Mouse (Mus musculus) midbrain, embryonic 15.5 days (tissue): ENCODE results near the gene Pmpca. TPM values are rescaled to one million over a fixed set of nuclear protein-coding genes. Genes with fewer than 3 reads are reported as not detected.
A peak's percentile ranks its signal among the peaks of the same experiment; 100 is the strongest.
"Not testable (repeated sequence)": the region's sequence is repeated elsewhere in the genome, so short reads cannot be mapped to it uniquely, and the experiment has no call there.

Experiments used
- ATAC-seq: fragments of 200-750 bp; cut with Nextera tagmentation; replicated peaks from 2 replicates; pipeline ENCODE4 v1.8.0; 2017; ENCODE audit warnings: moderate TSS enrichment
- H3K27ac ChIP-seq: fragments of 300-500 bp; sonication (generic); 2 replicates; pipeline ENCODE4 v1.5.1; 2015; ENCODE audit warnings: mild to moderate bottlenecking, inconsistent platforms
- H3K27me3 ChIP-seq: fragments of 300-500 bp; sonication (generic); replicated peaks from 2 replicates; pipeline ENCODE4 v1.6.1; 2015; ENCODE audit warnings: inconsistent platforms
- H3K36me3 ChIP-seq: fragments of 300-500 bp; sonication (generic); replicated peaks from 2 replicates; pipeline ENCODE4 v1.6.1; 2015; ENCODE audit warnings: inconsistent platforms
- H3K4me1 ChIP-seq: fragments of 300-500 bp; sonication (generic); 2 replicates; pipeline ENCODE4 v1.6.1; 2015; ENCODE audit warnings: inconsistent platforms
- H3K4me2 ChIP-seq: fragments of 300-500 bp; sonication (generic); 2 replicates; pipeline ENCODE4 v1.6.1; 2015; ENCODE audit warnings: inconsistent platforms, mild to moderate bottlenecking, moderate library complexity
- H3K4me3 ChIP-seq: fragments of 300-500 bp; sonication (generic); 2 replicates; pipeline ENCODE4 v1.5.1; 2015; ENCODE audit warnings: mild to moderate bottlenecking, inconsistent platforms
- H3K9ac ChIP-seq: fragments of 300-500 bp; sonication (generic); 2 replicates; pipeline ENCODE4 v1.6.1; 2015; ENCODE audit warnings: mild to moderate bottlenecking, inconsistent platforms
- H3K9me3 ChIP-seq: fragments of 300-500 bp; sonication (generic); 2 replicates; pipeline ENCODE4 v1.6.1; 2016; ENCODE audit warnings: inconsistent platforms
- WGBS: fragments of 180-500 bp; shearing (Covaris S2); methylation state at CpG from one replicate; pipeline ENCODE4 v1.1.7; 2015; ENCODE audit warnings: mixed read lengths; 5-methylcytosine and 5-hydroxymethylcytosine counted together
- polyA plus RNA-seq: library from polyadenylated mRNA; unstranded; fragments of >200 nt; fragmentation: Nextera tagmentation; extraction: Ambion mirVana; gene quantifications from 2 replicates; pipeline ENCODE4 v1.2.1, GENCODE M21; 2015

Gene Pmpca
- polyA plus RNA-seq, 1 experiment from 2014 or later = 97.6 TPM

DNA sequence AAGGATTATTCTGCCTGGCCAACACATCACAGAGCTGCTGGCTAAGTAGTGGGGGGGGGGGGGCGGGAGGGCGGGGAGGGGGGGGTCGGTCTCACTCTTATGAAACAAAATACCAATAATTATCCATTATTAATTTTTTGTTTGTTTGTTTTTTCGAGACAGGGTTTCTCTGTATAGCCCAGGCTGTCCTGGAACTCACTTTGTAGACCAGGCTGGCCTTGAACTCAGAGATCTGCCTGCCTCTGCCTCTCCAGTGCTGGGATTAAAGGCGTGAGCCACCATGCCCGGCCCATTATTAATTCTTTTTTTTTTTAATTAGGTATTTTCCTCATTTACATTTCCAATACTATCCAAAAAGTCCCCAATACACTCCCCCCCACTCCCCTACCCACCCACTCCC is 8.3 kb upstream of the Pmpca start:
- H3K27me3 ChIP-seq, H3K9me3 ChIP-seq: not testable (repeated sequence)
- Histone ChIP-seq H3K36me3 (peaks cover 56% of the 10 kb centered on the region), H3K4me3 (peak overlapping the region; percentile 87), H3K9ac (peak overlapping the region; percentile 84), H3K4me1 (peaks cover 23% of the 10 kb centered on the region), H3K27ac (peak overlapping the region; percentile 64), H3K4me2 (peak overlapping the region; percentile 99)
- 32% methylated on average over 6 of the region's 6 CpGs for WGBS
- peak; percentile 48 for ATAC-seq

DNA sequence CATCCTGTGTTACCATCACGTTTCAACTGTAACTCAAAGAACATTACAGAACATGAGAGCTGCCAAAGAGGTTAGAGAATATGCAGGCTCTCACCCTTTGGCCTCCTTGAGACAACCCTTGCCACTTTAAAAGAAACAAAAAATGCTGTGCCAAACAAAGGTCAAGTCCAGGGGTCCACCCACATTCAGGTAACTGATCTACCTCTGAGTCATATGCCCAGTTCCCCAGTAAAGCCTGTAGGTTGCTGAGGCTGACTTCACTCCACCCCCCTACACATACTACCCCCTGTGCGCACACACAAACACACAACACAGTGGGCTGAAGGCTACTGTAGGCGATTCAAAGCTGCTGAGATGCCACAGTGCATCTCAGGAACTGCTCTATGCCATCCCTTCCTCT is 1.4 kb upstream of the Pmpca start:
- no peak overlapping the region for H3K27ac ChIP-seq
- no peaks in the 10 kb centered on the region for H3K27me3 ChIP-seq
- H3K36me3 ChIP-seq = peaks cover 56% of the 10 kb centered on the region
- 93% methylated on average over 3 of the region's 3 CpGs for WGBS
- ATAC-seq = no peak
- peak overlapping the region; percentile 96 for H3K4me2 ChIP-seq
- peak overlapping the region; percentile 86 for H3K4me3 ChIP-seq
- no peak overlapping the region for H3K9ac ChIP-seq
- H3K4me1 ChIP-seq = peaks cover 23% of the 10 kb centered on the region
- no peaks in the 10 kb centered on the region for H3K9me3 ChIP-seq

DNA sequence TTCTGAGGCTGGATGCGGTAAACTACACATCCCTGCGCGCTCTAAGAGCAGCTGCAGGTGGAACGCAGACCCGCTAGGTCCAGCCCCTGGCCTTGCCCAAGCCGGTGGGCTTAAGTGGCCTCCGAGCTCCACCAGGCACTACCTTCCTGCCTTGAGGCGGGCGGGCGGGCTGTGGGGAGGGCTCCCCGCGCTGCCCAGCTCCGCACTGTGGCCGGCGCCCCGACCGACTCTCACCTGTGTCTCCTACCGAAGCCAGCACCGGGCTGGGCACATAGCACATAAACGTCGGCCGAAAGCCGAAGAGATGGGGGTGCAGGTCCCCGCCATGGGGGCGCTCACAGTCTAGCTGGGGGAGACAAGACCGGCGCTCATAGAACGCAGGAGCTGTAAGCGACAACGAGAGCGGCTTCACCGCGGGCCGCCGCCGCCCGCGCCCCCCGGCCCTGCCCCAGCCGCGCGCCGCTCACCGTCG is 421 bp upstream of the Pmpca start:
- Histone ChIP-seq H3K4me2 (peak overlapping the region; percentile 96), H3K4me1 (peaks cover 23% of the 10 kb centered on the region), H3K4me3 (peak overlapping the region; percentile 86), H3K36me3 (peaks cover 59% of the 10 kb centered on the region), H3K27ac (peak overlapping the region; percentile 77), H3K9ac (peak overlapping the region; percentile 90), H3K27me3 (no peaks in the 10 kb centered on the region), H3K9me3 (no peaks in the 10 kb centered on the region)
- WGBS = under 1% methylated on average over 45 of the region's 45 CpGs
- peak; percentile 59 for ATAC-seq

DNA sequence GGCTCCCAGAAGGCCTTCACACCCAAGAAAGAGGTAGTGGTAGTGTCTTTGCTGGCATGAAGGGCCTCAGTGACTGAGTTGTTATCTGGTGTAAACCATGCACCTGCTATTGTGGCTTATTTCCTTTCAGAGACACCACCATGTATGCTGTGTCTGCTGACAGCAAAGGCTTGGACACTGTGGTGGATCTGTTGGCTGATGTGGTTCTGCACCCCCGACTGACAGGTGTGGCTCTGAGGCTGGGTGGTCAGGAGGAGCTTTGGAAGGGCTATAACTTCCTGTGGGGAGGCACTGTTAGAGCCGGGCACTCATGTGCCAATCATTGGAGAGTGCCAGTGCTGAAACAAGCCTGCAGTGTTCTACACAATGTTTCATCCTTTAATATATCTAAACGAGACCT is 1.8 kb downstream of the Pmpca start:
- H3K27me3 ChIP-seq = no peaks in the 10 kb centered on the region
- no peak overlapping the region for H3K9ac ChIP-seq
- no peaks in the 10 kb centered on the region for H3K9me3 ChIP-seq
- peaks cover 23% of the 10 kb centered on the region for H3K4me1 ChIP-seq
- H3K4me2 ChIP-seq = peak overlapping the region; percentile 5; the same call in 1 of the 2 replicates
- H3K4me3 ChIP-seq = no peak overlapping the region
- 89% methylated on average over 3 of the region's 3 CpGs for WGBS
- ATAC-seq = no peak
- no peak overlapping the region for H3K27ac ChIP-seq
- H3K36me3 ChIP-seq = peaks cover 60% of the 10 kb centered on the region

DNA sequence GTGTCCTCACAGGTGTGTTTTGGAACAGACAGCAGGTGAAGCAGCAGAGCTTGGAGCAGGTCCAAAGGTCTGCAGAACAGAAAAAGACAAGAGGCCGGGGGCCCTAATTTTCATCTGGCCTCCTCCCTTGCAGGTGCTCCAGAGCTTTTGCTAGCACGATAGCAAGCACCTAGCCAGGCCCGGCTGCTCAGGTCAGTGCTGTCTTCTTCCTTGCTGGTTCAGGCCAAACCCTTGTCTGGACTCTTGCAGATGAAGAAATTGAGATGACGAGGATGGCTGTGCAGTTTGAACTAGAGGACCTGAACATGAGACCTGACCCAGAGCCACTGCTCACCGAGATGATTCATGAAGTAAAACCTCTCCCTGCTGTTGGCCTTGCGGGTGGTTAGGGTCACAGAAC is 2.5 kb downstream of the Pmpca start:
- 91% methylated on average over 6 of the region's 6 CpGs for WGBS
- no peak for ATAC-seq
- H3K9ac ChIP-seq = no peak overlapping the region

DNA sequence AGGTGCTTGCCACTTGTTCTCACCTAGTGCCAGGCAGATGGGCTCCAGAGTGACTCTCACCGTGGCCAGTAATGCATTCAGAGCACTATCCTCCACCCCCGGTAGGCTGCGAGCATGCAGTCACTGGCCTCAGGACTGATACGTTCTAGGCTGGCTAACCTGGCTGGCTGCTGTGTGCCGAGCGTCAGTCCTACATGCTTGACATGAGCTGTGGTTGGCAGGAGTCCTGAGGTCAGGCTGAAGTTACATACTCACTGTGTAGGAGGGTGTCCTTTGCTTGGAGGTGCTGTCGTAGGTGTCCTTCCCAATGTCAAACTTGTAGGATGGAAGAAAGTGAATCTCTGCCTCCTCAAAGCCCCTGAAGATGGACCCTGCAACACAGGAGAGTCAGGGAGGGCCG is 9.8 kb downstream of the Pmpca start:
- Histone ChIP-seq H3K27me3 (no peaks in the 10 kb centered on the region), H3K4me2 (no peak overlapping the region), H3K36me3 (peaks cover 73% of the 10 kb centered on the region), H3K27ac (no peak overlapping the region), H3K4me3 (no peak overlapping the region), H3K9ac (no peak overlapping the region), H3K4me1 (no peaks in the 10 kb centered on the region), H3K9me3 (no peaks in the 10 kb centered on the region)
- ATAC-seq = no peak; the same call in 1 of the 2 replicates
- 89% methylated on average over 8 of the region's 8 CpGs for WGBS

More for the DNA sequence above, 2.5 kb downstream of the Pmpca start:
- Histone ChIP-seq H3K36me3 (peaks cover 60% of the 10 kb centered on the region), H3K27me3 (no peaks in the 10 kb centered on the region), H3K4me3 (no peak overlapping the region), H3K4me1 (peaks cover 23% of the 10 kb centered on the region), H3K27ac (no peak overlapping the region), H3K9me3 (no peaks in the 10 kb centered on the region), H3K4me2 (no peak overlapping the region)

DNA sequence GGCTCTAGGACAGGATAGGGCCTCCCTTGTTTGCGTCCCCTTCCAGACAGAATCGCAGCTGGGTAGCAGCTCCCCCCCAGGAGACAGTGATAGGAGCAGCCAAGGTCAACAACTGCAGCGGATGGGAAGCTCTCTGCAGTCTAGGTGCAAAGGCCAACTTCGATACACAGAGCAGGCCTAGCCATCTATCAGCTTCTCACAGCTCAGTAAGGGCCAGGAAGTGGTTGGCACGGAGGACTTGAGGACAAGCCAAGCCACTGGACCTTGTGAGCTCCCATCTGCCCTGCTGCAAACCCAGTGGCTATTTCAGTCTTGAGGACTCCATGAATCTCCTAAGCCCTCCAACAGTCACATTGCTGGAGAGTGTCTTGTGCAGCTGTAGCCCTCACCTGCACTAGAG is 10.5 kb downstream of the Pmpca start:
- H3K27me3 ChIP-seq = no peaks in the 10 kb centered on the region
- ATAC-seq = no peak
- WGBS = 91% methylated on average over 5 of the region's 5 CpGs
- H3K9me3 ChIP-seq = no peaks in the 10 kb centered on the region
- H3K36me3 ChIP-seq = peaks cover 67% of the 10 kb centered on the region
- H3K27ac ChIP-seq = no peak overlapping the region
- H3K4me1 ChIP-seq = peaks cover 2% of the 10 kb centered on the region
- H3K4me2 ChIP-seq = no peak overlapping the region
- H3K4me3 ChIP-seq = no peak overlapping the region
- no peak overlapping the region for H3K9ac ChIP-seq

DNA sequence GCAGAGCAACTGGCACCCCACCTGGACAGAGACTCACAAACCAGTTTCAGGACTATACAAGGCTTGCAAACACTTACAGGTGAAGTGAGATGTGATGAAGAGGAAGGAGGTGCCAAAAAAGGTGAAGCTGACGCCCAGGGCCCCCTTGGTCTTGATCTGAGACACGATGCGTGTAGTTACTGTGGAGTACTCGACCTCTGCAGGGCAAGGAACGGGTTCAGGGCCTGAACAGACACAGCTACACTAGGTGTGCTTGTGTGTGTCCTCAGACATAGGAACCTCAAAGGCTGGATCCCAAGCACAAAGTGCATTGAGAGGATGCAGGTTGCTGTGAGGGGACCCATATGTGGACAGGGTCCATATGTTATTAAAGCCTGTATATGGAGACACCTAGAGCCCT is 11.2 kb downstream of the Pmpca start:
- H3K27ac ChIP-seq = no peak overlapping the region
- H3K9ac ChIP-seq = no peak overlapping the region
- no peaks in the 10 kb centered on the region for H3K27me3 ChIP-seq
- H3K4me1 ChIP-seq = peaks cover 8% of the 10 kb centered on the region
- ATAC-seq = no peak
- H3K4me3 ChIP-seq = no peak overlapping the region
- peaks cover 61% of the 10 kb centered on the region for H3K36me3 ChIP-seq
- H3K4me2 ChIP-seq = no peak overlapping the region
- 91% methylated on average over 5 of the region's 5 CpGs for WGBS
- no peaks in the 10 kb centered on the region for H3K9me3 ChIP-seq

DNA sequence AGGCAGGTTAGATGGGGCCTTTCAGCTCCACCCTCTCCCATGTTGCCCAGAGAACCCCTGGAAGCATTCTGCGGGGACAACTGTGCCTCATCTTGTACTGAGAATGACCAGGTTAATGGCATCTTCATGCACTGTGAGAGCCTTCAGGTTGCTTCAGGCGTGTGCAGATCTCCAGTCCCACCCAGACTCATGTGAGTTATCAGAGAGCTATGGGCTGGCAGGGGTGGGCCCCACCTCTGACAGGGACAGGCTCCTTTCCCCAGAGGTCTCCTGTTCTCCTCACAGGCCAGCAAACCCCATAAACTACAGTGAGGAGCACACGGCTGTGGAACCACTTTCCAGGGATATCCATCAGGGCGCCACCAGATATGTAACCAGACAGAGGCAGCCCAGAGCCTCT is 11.9 kb downstream of the Pmpca start:
- no peak overlapping the region for H3K9ac ChIP-seq
- H3K27me3 ChIP-seq = no peaks in the 10 kb centered on the region
- ATAC-seq = no peak
- H3K4me3 ChIP-seq = no peak overlapping the region
- peaks cover 16% of the 10 kb centered on the region for H3K4me1 ChIP-seq
- H3K36me3 ChIP-seq = peaks cover 54% of the 10 kb centered on the region
- no peak overlapping the region for H3K4me2 ChIP-seq
- no peaks in the 10 kb centered on the region for H3K9me3 ChIP-seq
- no peak overlapping the region for H3K27ac ChIP-seq
- 89% methylated on average over 4 of the region's 4 CpGs for WGBS

DNA sequence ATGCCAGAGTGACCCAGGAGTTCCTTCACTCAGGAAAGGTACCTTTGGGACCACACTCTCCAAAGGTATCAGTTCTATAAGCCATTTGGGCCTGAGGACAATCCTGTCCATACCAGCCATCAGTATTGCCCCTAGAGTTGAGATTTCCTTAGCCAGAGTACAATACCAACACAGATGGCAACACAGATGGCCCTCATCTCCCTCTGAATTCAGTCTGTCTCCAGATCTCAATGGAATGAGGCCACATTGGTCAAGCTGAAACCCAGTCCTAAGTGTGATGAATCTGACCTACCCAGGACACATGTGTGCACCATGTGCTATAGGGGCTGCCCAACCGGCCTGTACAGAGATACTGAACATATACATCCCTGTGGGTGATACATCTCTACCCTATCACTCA is 13.1 kb downstream of the Pmpca start:
- ATAC-seq = no peak
- H3K36me3 ChIP-seq = peaks cover 42% of the 10 kb centered on the region
- no peak overlapping the region for H3K4me2 ChIP-seq
- H3K27ac ChIP-seq = no peak overlapping the region
- H3K9ac ChIP-seq = no peak overlapping the region
- no peak overlapping the region for H3K4me3 ChIP-seq
- H3K4me1 ChIP-seq = peaks cover 28% of the 10 kb centered on the region
- WGBS = 94% methylated on average over 1 of the region's 1 CpGs
- H3K27me3 ChIP-seq = no peaks in the 10 kb centered on the region
- H3K9me3 ChIP-seq = no peaks in the 10 kb centered on the region

DNA sequence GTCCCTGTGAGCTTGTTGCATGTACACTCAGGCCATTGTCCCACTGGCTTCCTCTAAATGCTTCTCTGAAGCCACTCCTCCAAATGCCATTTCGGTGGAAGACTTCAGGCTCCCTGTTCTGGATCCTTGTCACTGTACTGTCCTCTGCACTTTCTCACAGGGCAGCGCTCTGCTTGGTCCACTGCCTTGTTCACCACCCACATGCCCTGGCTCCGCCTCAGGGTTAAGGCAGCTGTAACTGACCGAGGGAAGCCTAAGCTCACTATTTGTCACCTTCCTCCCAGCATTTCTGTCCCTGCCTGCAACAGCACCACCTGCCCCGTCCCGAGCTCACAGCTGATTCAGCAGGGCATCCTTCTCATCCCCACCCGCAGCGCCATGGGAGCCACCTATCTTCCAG is 14.2 kb downstream of the Pmpca start:
- Histone ChIP-seq H3K27ac (no peak overlapping the region), H3K4me2 (no peak overlapping the region), H3K27me3 (no peaks in the 10 kb centered on the region), H3K9ac (no peak overlapping the region), H3K4me3 (no peak overlapping the region), H3K4me1 (peaks cover 39% of the 10 kb centered on the region), H3K9me3 (no peaks in the 10 kb centered on the region), H3K36me3 (peaks cover 37% of the 10 kb centered on the region)
- no peak for ATAC-seq
- WGBS = 82% methylated on average over 8 of the region's 8 CpGs

DNA sequence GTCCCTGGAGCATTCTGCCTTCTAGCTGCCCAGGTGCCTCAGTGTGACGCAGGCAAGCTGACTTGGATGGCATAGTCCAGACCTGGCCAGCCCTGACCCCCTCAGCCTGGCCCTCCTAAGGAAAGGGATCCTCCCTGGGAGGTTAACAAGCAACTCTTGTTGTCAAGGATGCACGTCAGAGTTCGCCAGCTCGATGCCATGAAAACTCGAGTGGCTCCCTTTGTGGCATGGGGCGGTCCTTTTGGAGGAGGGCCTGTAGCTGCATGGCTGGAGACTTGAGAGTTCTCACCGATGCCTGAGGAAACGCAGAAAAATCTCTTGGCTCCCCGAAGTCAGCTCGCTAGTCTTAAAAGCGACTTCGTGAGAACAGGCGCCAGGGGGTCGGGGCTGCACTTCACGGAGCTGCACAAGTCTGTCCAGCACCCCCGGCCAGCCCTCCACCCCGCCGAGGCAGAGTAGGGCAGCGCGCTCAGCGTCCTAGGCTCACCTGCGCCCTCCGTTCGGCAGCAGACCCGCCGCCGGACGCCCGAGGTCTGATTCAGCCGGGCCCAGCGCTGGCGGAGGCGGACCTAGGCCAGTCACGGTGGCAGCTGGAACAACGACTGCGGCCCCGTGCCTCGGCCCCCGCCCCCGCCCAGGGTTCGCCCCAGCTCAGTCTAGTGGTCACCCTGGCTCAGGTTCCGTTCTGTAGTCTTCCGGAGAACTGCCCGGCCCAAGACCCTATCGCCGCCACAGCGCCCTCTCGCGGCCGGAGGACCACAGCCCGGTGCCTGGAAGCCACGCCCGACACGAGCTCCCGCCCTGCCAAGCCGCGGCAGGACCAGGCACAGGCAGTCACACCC is 19.6 kb downstream of the Pmpca start, which contains the start of gene Inpp5e:
TSS of gene Inpp5e (minus strand) at position 689 of the 842 bp plus-strand sequence.
- H3K9me3 ChIP-seq = no peaks in the 10 kb centered on the region
- ATAC-seq = peak; percentile 95
- 0% methylated on average over 57 of the region's 57 CpGs for WGBS
- peaks cover 35% of the 10 kb centered on the region; the same call in 1 of the 2 replicates for H3K36me3 ChIP-seq
- peaks cover 45% of the 10 kb centered on the region for H3K4me1 ChIP-seq
- H3K27ac ChIP-seq = peak within 1 kb of the TSS; percentile 80
- peak within 1 kb of the TSS; percentile 94 for H3K4me3 ChIP-seq
- H3K4me2 ChIP-seq = peak within 1 kb of the TSS; percentile 85
- H3K9ac ChIP-seq = peak within 1 kb of the TSS; percentile 93
- H3K27me3 ChIP-seq = no peaks in the 10 kb centered on the region

DNA sequence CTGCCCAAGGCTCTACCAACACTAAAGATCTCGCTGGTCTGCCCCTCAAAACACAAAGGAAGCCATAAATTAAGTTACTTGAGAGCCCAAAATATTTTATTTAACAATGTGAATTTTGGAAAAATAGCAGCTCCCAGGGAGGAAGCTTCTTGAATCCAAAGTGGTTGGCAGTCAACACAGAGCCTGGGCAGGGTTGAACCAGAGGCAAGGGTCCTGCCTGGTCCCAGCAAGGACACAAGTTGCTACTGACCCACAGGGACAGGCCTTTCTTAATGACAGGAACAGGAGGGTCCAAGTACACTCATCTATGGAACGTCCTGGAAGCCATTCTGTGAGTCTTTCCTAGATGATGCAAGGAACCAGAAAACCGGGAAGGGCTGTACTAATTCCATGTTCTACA is 20.2 kb downstream of the Pmpca start:
- Histone ChIP-seq H3K9ac (peak overlapping the region; percentile 93; the same call in 1 of the 2 replicates), H3K27me3 (no peaks in the 10 kb centered on the region), H3K4me2 (peak overlapping the region; percentile 85), H3K4me1 (peaks cover 45% of the 10 kb centered on the region), H3K4me3 (peak overlapping the region; percentile 94), H3K27ac (no peak overlapping the region), H3K36me3 (peaks cover 41% of the 10 kb centered on the region; the same call in 1 of the 2 replicates), H3K9me3 (no peaks in the 10 kb centered on the region)
- WGBS = 59% methylated on average over 3 of the region's 3 CpGs
- ATAC-seq = peak; percentile 24; the same call in 1 of the 2 replicates
